In the genomic region with DNA sequence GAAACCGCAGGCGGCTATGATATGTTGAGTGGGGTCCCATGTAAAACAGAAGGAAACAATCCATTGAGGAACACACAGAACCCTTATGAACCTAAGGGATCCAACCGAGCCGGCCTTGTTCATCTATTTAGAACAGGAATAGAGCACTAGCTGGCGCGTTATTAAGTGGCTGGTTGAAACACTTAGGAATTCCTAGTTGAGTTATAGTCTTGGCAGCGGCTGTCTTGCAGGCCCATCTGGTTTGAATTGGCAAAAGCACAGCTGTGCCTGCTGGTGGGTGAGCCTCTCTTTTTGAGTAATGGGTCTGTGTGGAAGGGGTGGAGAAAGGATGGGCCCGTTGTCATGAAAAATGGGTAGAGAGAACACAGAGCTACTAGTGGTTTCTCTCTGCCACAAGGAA, we compare ENCODE assay signal across 15 mouse cellular contexts.
A peak's percentile ranks its signal among the peaks of the same experiment; 100 is the strongest.
DNase-seq lines count a peak whose midpoint lies in the region; ATAC-seq and TF ChIP-seq lines count a peak whose summit lies in the region.
"Had no signal": no experiment of that assay in that cellular context is flagged by ENCODE, and none has a peak within 500 bp of the region (broad histone marks: within the 10 kb centered on the region; RNA-seq: fewer than 3 reads in every experiment).

No protein-coding gene starts in this region.

- no peaks in the 10 kb centered on the region for H3K27me3 ChIP-seq in hindbrain, postnatal 0 days (ENCODE audit: insufficient read depth, low read length)
- no peaks in the 10 kb centered on the region for H3K27me3 ChIP-seq in hindbrain, embryonic 10.5 days (ENCODE audit: insufficient read depth, poor library complexity, severe bottlenecking)
- no peaks in the 10 kb centered on the region for H3K27me3 ChIP-seq in embryonic facial prominence, embryonic 10.5 days (replicated peaks; ENCODE audit: low read depth, poor library complexity, severe bottlenecking)
- H3K27me3 ChIP-seq in limb, embryonic 13.5 days: no peaks in the 10 kb centered on the region
- H3K27me3 ChIP-seq: CH12.LX had no signal

- no peak overlapping the region for H3K4me3 ChIP-seq in hindbrain, postnatal 0 days (ENCODE audit: low read length)
- H3K4me3 ChIP-seq in hindbrain, embryonic 10.5 days: no peak overlapping the region
- H3K4me3 ChIP-seq in embryonic facial prominence, embryonic 10.5 days: no peak overlapping the region
- no peak overlapping the region for H3K4me3 ChIP-seq in limb, embryonic 13.5 days
- H3K4me3 ChIP-seq: heart, adult 2 months had no signal

- DNase-seq in hindbrain, postnatal 0 days (ENCODE audit: low spot score): peak; percentile 39
- no peak for DNase-seq in hindbrain, embryonic 10.5 days (ENCODE audit: low spot score)
- peak; percentile 58 for DNase-seq in MN1 (ENCODE audit: low spot score)
- peak; percentile 48 for DNase-seq in embryonic facial prominence, embryonic 10.5 days (ENCODE audit: low spot score)
- DNase-seq in ovary, adult 18-20 months (ENCODE audit: low spot score): no peak
- no peak for DNase-seq in testis, postnatal 14 days (ENCODE audit: low spot score)
- DNase-seq in cerebellum, adult 9-10 months: no peak
- DNase-seq: adrenal gland, postnatal 25 days; cerebellum, adult 11-12 months; heart, adult 2 months; lung, postnatal 36 days; thymus, postnatal 36 days had no signal

- ATAC-seq in hindbrain, postnatal 0 days: no peak
- 0 out of 2 replicates have a peak, but pooled peaks have one; percentile 42 for ATAC-seq in limb, embryonic 13.5 days (ENCODE audit: low FRiP score, low read depth)

- H3K4me1 ChIP-seq in hindbrain, postnatal 0 days (ENCODE audit: insufficient read depth, low read length): no peaks in the 10 kb centered on the region
- peaks cover 12% of the 10 kb centered on the region for H3K4me1 ChIP-seq in hindbrain, embryonic 10.5 days (replicated peaks)
- peaks cover 32% of the 10 kb centered on the region for H3K4me1 ChIP-seq in embryonic facial prominence, embryonic 10.5 days
- H3K4me1 ChIP-seq in limb, embryonic 13.5 days: peaks cover 25% of the 10 kb centered on the region

- H3K9ac ChIP-seq in hindbrain, postnatal 0 days (replicated peaks; ENCODE audit: low read length): no peak overlapping the region
- no peak overlapping the region for H3K9ac ChIP-seq in limb, embryonic 13.5 days
- H3K9ac ChIP-seq: hindbrain, embryonic 14.5 days had no signal

- 67% methylated on average over 8 of the region's 8 CpGs for WGBS in hindbrain, postnatal 0 days
- WGBS in hindbrain, embryonic 10.5 days: 83% methylated on average over 8 of the region's 8 CpGs
- 65% methylated on average over 8 of the region's 8 CpGs for WGBS in embryonic facial prominence, embryonic 10.5 days
- 21% methylated on average over 8 of the region's 8 CpGs for WGBS in limb, embryonic 13.5 days

- no peak for TF ChIP-seq CTCF in hindbrain, postnatal 0 days (IDR thresholded peaks at IDR 0.05; ENCODE audit: low read depth)

- no peaks in the 10 kb centered on the region for H3K9me3 ChIP-seq in hindbrain, postnatal 0 days (ENCODE audit: low read length)
- no peaks in the 10 kb centered on the region for H3K9me3 ChIP-seq in hindbrain, embryonic 10.5 days
- H3K9me3 ChIP-seq in embryonic facial prominence, embryonic 10.5 days: no peaks in the 10 kb centered on the region
- H3K9me3 ChIP-seq in limb, embryonic 13.5 days: no peaks in the 10 kb centered on the region

- no peak overlapping the region for H3K27ac ChIP-seq in hindbrain, postnatal 0 days
- no peak overlapping the region for H3K27ac ChIP-seq in hindbrain, embryonic 10.5 days
- H3K27ac ChIP-seq in embryonic facial prominence, embryonic 10.5 days (replicated peaks): peak overlapping the region; percentile 10; the same call in 1 of the 2 replicates
- peak overlapping the region; percentile 69; the same call in 1 of the 2 replicates for H3K27ac ChIP-seq in limb, embryonic 13.5 days
- H3K27ac ChIP-seq: heart, adult 2 months; hindbrain, embryonic 14.5 days had no signal

- H3K36me3 ChIP-seq in hindbrain, postnatal 0 days (ENCODE audit: insufficient read depth, low read length): no peaks in the 10 kb centered on the region
- no peaks in the 10 kb centered on the region for H3K36me3 ChIP-seq in hindbrain, embryonic 10.5 days
- H3K36me3 ChIP-seq in embryonic facial prominence, embryonic 10.5 days (replicated peaks): no peaks in the 10 kb centered on the region
- no peaks in the 10 kb centered on the region for H3K36me3 ChIP-seq in limb, embryonic 13.5 days

- H3K4me2 ChIP-seq in hindbrain, postnatal 0 days (ENCODE audit: low read depth, low read length): no peak overlapping the region
- H3K4me2 ChIP-seq in limb, embryonic 13.5 days (replicated peaks): peak overlapping the region; percentile 24
- H3K4me2 ChIP-seq: hindbrain, embryonic 14.5 days had no signal

Comparison
In these comparisons a context has a peak if more than half of its experiments do, and no peak if none do; other contexts are left out.
1. DNase-seq: peak in hindbrain, postnatal 0 days (single experiment), MN1 (single experiment) and embryonic facial prominence, embryonic 10.5 days (single experiment); none in hindbrain, embryonic 10.5 days (single experiment), ovary, adult 18-20 months (single experiment), testis, postnatal 14 days (single experiment) and cerebellum, adult 9-10 months (single experiment).
2. H3K27ac ChIP-seq: peak in embryonic facial prominence, embryonic 10.5 days (single experiment) and limb, embryonic 13.5 days (single experiment); none in hindbrain, postnatal 0 days (single experiment) and hindbrain, embryonic 10.5 days (single experiment).